Mouse (Mus musculus): Measurements from ENCODE around the gene Chst11. TPM values are rescaled to one million over a fixed set of nuclear protein-coding genes. Genes with fewer than 3 reads are reported as not detected.
"Not testable (repeated sequence)": the region's sequence is repeated elsewhere in the genome, so short reads cannot be mapped to it uniquely, and the experiment has no call there.

Gene Chst11
- total RNA-seq, 2 experiments from 2014 or later = 20.0 to 20.4 TPM

GRCm38 (mm10) chr10:83102745-83103144 is 117.4 kb downstream of the Chst11 start:
- no peak for ATAC-seq (replicated peaks; ENCODE audit: poor library complexity)

DNA sequence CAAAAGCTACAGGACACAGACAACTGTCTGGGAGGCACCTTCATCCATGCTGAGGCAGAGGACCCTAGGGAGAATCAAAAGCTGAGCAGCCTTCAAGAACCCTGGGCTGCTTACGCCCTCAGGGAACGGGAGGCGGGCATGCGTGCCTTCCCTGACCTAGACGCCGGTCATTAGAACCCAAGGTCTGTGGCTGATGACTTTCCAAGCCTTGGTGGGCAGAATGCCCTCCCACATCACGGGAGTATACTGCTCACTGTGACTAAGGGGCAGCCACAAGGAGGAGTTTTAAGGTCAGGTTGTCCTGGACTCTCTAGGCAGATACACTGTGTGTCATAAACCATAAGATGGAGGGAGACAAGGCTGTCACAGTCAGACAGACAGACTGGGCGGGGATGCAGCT is 118.9 kb downstream of the Chst11 start:
- ATAC-seq (replicated peaks; ENCODE audit: poor library complexity) = no peak

DNA sequence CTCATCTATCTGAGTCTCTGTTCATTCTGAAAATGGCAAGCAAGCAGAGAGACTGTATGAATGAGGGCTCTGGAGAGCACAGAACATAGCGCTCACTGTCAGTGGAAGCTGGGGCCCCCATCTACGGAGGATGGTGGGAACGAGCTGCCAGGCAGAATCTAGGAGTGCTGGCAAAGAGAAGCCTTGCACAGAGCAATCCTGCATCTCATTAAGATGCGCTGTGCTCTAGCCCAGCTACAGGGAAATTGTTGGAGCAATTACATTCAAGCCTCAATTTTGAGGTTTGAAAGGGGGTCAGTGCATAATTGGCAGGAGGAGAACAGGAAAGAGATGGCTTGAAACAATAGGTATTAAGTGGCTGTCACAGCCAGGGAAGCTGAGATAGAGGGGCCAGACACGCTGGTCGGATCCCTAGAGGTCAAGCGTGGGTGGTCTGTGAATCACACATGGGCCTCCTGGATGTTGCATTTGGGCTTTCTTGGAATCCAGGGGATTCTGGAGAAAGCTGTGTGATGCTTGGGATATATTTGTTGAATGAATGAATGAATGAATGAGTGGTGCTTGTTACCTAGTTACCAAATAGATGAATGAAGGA is 121.0 kb downstream of the Chst11 start:
- no peak for ATAC-seq (replicated peaks; ENCODE audit: poor library complexity)

DNA sequence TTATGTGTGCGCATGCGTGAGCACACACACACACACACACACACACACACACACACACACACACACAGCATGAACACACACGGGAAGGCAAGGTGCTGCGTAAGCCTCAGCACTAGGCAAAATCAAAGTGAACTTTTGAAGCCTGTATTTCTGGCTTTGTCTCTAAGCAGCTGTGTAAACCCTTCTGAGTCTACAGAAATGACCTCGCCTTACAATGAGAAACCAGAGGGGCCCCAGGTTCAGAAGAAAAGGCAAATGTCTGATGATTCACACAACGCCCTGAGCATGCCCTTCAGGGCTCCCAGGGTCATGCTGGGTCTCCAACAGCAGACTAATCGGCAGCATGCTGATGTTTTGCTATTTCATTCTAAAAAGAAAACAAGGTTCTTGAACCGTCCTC is 122.1 kb downstream of the Chst11 start:
- ATAC-seq (replicated peaks; ENCODE audit: poor library complexity) = no peak

DNA sequence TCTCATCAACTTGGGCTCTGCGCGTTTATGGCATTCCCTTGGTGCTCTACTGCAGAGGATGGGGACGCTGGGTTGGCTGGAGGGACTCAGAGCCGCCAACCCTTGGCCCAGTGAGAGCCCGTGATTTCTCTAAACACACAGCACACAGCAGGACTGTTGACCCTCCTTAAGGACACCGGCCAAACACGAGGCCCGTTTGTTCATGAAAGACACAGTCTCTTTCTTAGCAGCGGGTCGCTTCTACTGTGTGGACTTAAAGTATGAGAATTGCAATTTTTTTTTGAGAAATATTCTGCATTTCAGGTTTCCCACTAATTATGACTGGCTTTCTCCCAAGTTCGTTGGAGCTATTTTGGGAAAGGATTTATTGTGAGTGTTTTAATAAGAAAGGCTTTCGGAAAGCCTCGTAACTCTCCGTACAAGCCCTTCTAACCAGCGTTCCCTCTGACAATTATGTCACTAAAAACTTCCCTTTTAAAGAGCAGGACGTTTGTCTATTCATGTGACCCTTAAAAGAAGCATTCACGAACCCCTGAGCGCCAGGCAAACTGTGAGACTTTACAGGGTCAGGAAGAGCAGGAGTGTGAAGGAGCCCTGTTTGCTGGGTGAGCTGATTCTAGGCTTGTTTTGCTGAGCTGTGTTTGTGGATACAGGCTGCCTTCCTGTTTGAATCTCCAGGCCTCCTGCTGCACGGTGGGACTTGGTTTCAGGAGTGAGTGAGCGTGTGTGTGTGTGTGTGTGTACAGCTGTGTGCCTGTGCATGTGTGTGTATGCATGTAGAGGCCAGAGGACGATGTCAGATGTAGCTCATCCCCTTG is 122.8 kb downstream of the Chst11 start:
- ATAC-seq (replicated peaks; ENCODE audit: poor library complexity) = no peak

- peak; percentile 59 for ATAC-seq (replicated peaks; ENCODE audit: poor library complexity)
Measured at GRCm38 (mm10) chr10:83108946-83109345, 123.6 kb downstream of the Chst11 start.

- no peak for ATAC-seq (replicated peaks; ENCODE audit: poor library complexity)
Measured at GRCm38 (mm10) chr10:83111046-83111445, 125.7 kb downstream of the Chst11 start.

- ATAC-seq (replicated peaks; ENCODE audit: poor library complexity) = no peak
Measured at GRCm38 (mm10) chr10:83112345-83112744, 127.0 kb downstream of the Chst11 start.

DNA sequence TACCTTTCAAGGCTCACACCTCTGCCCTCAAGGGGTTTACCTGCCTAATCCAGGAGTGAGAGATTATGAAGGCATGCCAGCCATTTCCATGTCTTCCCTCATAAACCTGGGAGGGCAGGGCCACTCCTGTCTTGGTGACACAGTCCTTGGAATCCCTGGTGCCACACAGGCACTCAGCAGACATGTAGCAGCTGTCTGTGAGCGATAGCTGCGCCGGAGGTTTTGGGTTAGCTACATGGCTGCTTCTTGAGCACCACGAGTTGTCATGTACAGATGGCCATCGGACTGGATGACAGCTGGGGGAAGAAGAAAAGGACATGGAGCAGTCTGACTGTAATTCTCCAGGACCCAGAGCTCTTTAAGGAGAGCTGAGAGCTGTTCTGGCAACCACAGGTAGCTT is 129.3 kb downstream of the Chst11 start:
- ATAC-seq (replicated peaks; ENCODE audit: poor library complexity) = 0 out of 2 replicates have a peak, but pooled peaks have one; percentile 9

DNA sequence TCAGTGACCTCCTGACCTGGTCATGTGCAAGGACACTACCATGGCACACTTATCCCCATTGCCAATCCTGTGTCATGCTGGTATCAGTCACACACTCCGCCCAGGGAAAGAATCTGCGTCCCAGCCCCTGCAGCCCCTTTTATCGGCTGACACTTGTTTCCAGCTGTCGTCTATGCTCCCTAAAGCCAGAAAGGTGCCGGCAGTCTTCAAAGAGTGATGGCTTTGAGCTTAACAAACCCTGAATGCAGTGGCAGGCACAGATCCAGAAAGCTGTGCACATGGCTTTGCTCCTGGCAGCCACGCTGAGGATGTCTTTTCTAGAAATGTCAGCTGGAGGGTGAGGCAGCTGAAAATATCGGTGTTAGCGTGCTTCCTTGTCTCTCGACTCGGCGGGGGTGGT is 131.6 kb downstream of the Chst11 start:
- ATAC-seq (replicated peaks; ENCODE audit: poor library complexity) = no peak

DNA sequence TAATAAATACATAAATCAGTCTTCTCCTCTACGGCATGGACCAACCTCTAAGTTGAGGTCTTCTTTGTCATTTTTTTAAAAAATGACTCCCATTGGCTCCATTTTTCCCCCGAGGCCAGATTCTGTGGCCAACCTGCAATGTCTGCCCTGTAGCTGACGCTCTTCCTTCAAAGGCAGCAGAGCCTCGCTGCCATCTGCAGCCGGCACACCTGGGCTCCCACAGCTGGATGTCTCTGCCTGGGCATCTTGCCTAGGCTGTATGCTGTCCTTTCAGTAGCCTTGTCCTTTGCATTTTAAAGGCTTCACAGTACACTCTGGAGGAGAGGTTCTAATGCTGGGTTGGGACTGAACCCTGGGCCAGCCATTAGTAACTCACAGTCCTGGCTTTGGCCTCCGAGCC is 132.6 kb downstream of the Chst11 start:
- ATAC-seq (replicated peaks; ENCODE audit: poor library complexity) = no peak

- no peak for ATAC-seq (replicated peaks; ENCODE audit: poor library complexity)
Measured at GRCm38 (mm10) chr10:83118613-83119012, 133.3 kb downstream of the Chst11 start.

- no peak for ATAC-seq (replicated peaks; ENCODE audit: poor library complexity)
Measured at GRCm38 (mm10) chr10:83119016-83119415, 133.7 kb downstream of the Chst11 start.

GRCm38 (mm10) chr10:83119461-83119860 is 134.2 kb downstream of the Chst11 start:
- not testable (repeated sequence) for ATAC-seq (replicated peaks; ENCODE audit: poor library complexity)

- no peak for ATAC-seq (replicated peaks; ENCODE audit: poor library complexity)
Measured at GRCm38 (mm10) chr10:83119909-83120308, 134.6 kb downstream of the Chst11 start.

- no peak for ATAC-seq (replicated peaks; ENCODE audit: poor library complexity)
Measured at GRCm38 (mm10) chr10:83120938-83121337, 135.6 kb downstream of the Chst11 start.

DNA sequence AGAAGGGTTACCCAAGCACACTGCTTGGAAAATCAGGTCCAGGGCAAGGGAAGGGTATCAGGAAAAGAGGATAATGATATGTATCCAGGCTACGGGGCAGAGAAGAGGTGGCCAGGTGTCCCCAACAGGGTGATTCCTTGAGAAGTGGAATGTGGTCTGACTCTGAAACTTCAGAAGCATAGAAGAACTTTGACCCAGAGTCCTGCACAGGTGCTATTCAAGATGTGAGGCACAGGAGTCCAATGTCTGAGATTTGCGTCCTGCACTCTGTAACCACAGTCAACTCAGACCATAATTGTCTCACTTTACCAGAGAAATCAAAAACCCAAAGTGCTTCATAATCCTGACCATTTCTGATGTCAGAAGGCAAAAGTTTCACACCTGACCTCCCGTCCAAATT is 139.3 kb downstream of the Chst11 start:
- ATAC-seq (replicated peaks; ENCODE audit: poor library complexity) = no peak

GRCm38 (mm10) chr10:83126447-83126846 is 141.1 kb downstream of the Chst11 start:
- peak; percentile 45; the same call in 1 of the 2 replicates for ATAC-seq (replicated peaks; ENCODE audit: poor library complexity)

DNA sequence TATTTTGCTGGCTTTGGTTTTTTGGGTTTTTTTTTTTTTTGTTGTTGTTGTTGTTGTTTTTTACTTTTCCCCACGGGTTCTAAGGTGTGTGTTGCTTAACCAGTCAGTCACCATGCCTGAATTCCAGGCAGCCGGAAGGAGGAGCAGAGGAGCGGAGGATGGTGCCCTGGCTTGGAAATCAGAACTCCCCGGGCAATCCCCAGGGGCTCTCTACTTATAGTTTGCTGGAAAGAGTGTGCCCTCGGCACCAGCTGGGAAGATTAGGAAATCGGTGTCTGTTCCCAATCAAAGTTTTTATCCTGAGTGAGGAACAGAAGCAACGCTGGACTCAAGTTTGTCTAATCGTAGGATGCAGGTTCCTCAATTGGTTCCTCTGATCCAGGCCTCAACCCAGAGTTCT is 143.1 kb downstream of the Chst11 start:
- ATAC-seq (replicated peaks; ENCODE audit: poor library complexity) = no peak

DNA sequence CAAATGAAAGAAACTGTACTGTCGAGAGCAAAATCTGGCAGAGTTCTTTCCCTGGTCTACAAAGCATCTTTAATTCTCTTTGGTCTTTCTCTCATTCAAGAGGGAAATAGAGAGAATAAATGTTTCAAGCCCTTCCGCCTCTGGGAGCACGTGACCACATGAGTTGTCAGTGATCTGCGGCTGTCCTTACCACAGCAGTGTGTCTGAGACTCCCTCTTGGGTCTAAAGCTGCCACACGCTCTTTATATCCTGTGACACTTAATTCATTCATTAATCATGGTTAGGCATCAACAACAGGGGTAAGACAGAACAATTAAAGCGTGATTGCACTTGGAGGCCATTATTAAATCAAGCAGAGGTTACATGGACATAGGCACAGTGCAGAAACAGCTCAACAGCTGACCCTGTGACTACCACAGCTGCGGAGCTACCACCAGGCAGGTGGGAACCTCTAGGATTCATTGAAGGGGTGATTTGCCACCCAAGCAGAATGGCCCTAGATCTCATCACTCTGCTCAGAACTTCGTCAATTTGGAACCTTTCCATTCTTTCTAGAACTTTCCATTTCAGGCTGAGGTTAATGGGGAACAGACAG is 144.4 kb downstream of the Chst11 start:
- peak; percentile 43 for ATAC-seq (replicated peaks; ENCODE audit: poor library complexity)

GRCm38 (mm10) chr10:83130611-83131010 is 145.3 kb downstream of the Chst11 start:
- no peak for ATAC-seq (replicated peaks; ENCODE audit: poor library complexity)

DNA sequence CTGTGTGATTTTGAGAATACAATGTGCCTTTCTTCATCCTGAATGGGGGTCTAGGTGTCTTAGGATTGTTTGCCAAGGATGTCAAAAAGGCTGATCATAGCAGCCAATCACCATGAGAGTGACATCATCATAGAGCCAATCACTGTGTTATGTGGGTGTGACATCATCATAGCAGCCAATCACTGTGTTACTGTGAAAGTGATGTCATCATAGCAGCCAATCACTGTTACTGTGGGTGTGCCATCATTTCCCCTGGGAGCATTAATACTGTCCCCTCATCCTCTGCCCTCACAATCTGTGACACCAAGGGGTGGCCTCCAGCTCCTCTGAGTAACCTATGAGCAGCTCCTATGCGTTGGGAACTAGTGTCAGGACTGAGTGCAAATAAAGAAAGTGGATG is 146.6 kb downstream of the Chst11 start:
- peak; percentile 58 for ATAC-seq (replicated peaks; ENCODE audit: poor library complexity)
